Mouse (Mus musculus) myocyte (in vitro differentiated cells): Measurements from ENCODE around the gene Imp4.

ENCODE experiments used
- CEBPB ChIP-seq: IDR thresholded peaks from 2 replicates; pipeline ENCODE4 v1.6.1; 2011; ENCODE audit warnings: mild to moderate bottlenecking, moderate library complexity; ENCODE audit not compliant: poor library complexity, insufficient read depth, severe bottlenecking
- POLR2A ChIP-seq: IDR thresholded peaks from one replicate; pipeline ENCODE4 v1.6.1; 2011; ENCODE audit warnings: low read depth, mild to moderate bottlenecking, control low read depth, moderate library complexity; ENCODE audit not compliant: insufficient read length
- USF1 ChIP-seq: IDR thresholded peaks from one replicate; pipeline ENCODE4 v1.6.1; 2011; ENCODE audit warnings: low read depth, mild to moderate bottlenecking, control low read depth, moderate library complexity

GRCm38 (mm10) chr1:34484470-34484869 lies 44.8 kb downstream of the Imp4 start:
- TF ChIP-seq POLR2A: no peak
- TF ChIP-seq USF1: no peak
- TF ChIP-seq CEBPB: no peak
